Mouse (Mus musculus): ENCODE measurements around the gene Olfr606. TPM values are rescaled to one million over a fixed set of nuclear protein-coding genes. Genes with fewer than 3 reads are reported as not detected.
"Not testable (repeated sequence)": the region's sequence is repeated elsewhere in the genome, so short reads cannot be mapped to it uniquely, and the experiment has no call there.

Gene Olfr606
- not detected in 2 replicates for polyA plus RNA-seq (2011; ENCODE audit: insufficient read depth, insufficient read length, low replicate concordance, missing spikeins)

DNA sequence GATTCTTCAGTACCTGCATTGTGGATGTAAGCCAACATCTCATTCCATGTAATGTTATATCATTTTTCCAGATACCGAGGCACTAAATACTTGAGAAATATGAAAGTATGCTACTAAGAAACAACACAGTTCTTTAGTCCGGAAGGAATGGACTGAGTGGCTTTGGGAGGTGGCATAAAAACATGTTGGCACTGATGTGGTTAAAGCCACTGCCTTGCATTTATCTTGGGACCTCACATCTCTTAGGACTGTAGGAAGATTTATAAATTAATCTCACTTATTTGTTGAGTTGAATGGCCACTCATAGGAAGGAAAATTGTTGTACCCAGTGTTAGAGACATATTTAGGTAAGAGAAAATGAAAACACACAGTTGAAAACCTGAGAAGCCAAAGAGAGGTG lies at the start of gene Olfr606:
Gene Olfr606 (plus strand): TSS at position 301 of the 400 bp plus-strand sequence.
- H3K27ac ChIP-seq (ENCODE audit: control insufficient read depth, insufficient read depth, low read depth, low read length, poor library complexity) = no peak within 1 kb of the TSS
- H3K4me3 ChIP-seq (replicated peaks; ENCODE audit: control insufficient read depth, low read depth, low read length) = no peak within 1 kb of the TSS
- H3K4me1 ChIP-seq (ENCODE audit: control insufficient read depth, insufficient read depth, low read length) = no peaks in the 10 kb centered on the region
- 84% methylated on average over 2 of the region's 2 CpGs for WGBS
- TF ChIP-seq CTCF (IDR thresholded peaks at IDR 0.05; ENCODE audit: control insufficient read depth, insufficient read depth, low read length) = no peak

DNA sequence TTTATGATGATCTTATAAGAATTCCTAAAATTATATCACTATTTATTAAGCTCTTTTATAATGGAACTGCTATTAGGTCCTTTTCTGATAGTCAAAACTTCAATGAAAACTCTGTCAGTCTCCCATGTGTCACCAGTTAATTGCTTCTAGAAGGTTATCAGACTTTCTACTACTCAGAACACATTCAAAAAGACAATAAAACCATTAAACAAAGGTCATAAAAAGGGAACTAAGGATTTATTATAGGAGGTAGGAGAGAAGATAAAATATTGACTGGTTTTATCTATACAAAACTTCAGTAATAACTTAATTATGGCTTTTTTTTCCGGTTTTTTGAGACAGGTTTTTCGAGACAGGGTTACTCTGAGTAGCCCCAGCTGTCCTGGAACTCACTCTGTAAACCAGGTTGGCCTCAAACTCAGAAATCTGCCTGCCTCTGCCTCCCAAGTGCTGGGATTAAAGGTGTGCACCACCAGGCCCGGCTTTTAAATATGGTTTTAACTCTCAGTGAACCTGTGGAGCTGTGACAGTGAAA lies 42.3 kb upstream of the Olfr606 start:
- 56% methylated on average over 3 of the region's 3 CpGs for WGBS
- not testable (repeated sequence) for H3K4me3 ChIP-seq (replicated peaks; ENCODE audit: control insufficient read depth, low read depth, low read length)

DNA sequence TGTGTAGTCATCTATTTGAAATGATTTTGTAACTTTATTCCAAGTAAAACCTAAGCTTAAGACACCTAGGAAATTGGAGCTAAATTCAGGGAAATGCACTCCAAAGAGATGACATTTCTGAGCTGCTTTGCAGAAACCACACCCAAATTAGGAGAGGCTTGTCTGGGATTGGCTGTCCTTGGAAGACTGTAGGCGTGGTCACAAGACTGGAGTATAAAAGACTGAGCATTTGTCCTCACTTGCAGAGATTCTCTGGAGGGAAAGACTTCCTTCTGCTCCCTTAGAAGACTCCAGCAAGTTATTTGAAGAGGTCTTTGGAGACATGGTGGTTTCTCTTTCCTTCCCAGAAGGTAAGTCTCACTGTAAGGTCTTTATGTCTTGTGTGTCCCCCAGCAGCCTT lies 34.1 kb upstream of the Olfr606 start, which contains the start of gene Usp17lc:
Gene Usp17lc (plus strand): TSS at position 301 of the 400 bp plus-strand sequence.
- not testable (repeated sequence) for H3K27ac ChIP-seq (ENCODE audit: control insufficient read depth, insufficient read depth, low read depth, low read length, poor library complexity); H3K4me3 ChIP-seq (replicated peaks; ENCODE audit: control insufficient read depth, low read depth, low read length); H3K4me1 ChIP-seq (ENCODE audit: control insufficient read depth, insufficient read depth, low read length)
- WGBS = 60% methylated on average over 1 of the region's 1 CpGs

More for the DNA sequence above, 42.3 kb upstream of the Olfr606 start:
- not testable (repeated sequence) for H3K4me1 ChIP-seq (ENCODE audit: control insufficient read depth, insufficient read depth, low read length); H3K27ac ChIP-seq (ENCODE audit: control insufficient read depth, insufficient read depth, low read depth, low read length, poor library complexity)

DNA sequence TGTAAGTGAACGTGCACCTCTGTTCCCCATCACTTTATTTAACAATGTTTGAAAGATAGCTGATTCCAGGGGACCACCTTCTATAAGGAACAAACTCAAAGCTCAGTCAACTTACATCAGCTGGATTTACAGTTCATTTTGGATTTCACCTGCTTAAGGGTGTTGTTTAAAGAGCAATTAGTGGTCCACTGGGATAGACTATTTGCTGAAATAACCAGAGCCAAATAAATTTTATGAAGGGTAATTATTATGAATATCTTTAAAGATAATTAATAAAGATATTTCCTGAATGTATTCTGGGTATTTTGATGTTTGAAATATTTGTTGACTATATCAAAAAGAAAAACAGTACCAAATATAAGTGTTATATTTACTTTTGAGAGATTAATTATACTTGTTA lies 3.5 kb upstream of the Olfr606 start, which contains the start of gene Olfr605:
Gene Olfr605 (minus strand): TSS at position 101 of the 400 bp plus-strand sequence.
- Histone ChIP-seq H3K4me1 (ENCODE audit: control insufficient read depth, insufficient read depth, low read length) (no peaks in the 10 kb centered on the region), H3K4me3 (replicated peaks; ENCODE audit: control insufficient read depth, low read depth, low read length) (no peak within 1 kb of the TSS), H3K27ac (ENCODE audit: control insufficient read depth, insufficient read depth, low read depth, low read length, poor library complexity) (no peak within 1 kb of the TSS)
- TF ChIP-seq CTCF (IDR thresholded peaks at IDR 0.05; ENCODE audit: control insufficient read depth, insufficient read depth, low read length) (no peak), POLR2A (IDR thresholded peaks at IDR 0.05; ENCODE audit: borderline replicate concordance, control insufficient read depth, low read depth, low read length) (no peak)
- 81% methylated on average over 1 of the region's 1 CpGs for WGBS

DNA sequence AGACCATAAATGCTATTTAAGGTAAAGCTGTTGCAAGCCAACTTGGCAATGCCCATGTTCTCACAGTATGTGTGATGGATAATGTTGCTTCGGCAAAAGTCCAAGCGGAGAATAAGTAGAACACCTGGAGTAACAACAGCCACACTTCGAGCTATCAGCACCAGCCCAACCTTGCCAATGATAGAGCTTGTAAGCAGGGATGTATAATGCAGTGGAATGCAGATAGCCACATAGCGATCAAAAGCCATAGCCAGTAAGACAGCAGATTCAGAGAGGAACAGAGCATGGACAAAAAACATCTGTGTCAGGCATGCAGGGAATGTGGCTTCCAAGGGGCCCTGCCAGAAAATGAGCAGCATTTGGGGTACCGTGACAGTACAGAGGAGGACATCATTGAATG lies 11.7 kb downstream of the Olfr606 start:
- no peaks in the 10 kb centered on the region for H3K4me1 ChIP-seq (ENCODE audit: control insufficient read depth, insufficient read depth, low read length)
- no peak for TF ChIP-seq POLR2A (IDR thresholded peaks at IDR 0.05; ENCODE audit: borderline replicate concordance, control insufficient read depth, low read depth, low read length)
- TF ChIP-seq CTCF (IDR thresholded peaks at IDR 0.05; ENCODE audit: control insufficient read depth, insufficient read depth, low read length) = no peak
- H3K27ac ChIP-seq (ENCODE audit: control insufficient read depth, insufficient read depth, low read depth, low read length, poor library complexity) = no peak overlapping the region
- WGBS = 81% methylated on average over 5 of the region's 5 CpGs
- no peak overlapping the region for H3K4me3 ChIP-seq (replicated peaks; ENCODE audit: control insufficient read depth, low read depth, low read length)

DNA sequence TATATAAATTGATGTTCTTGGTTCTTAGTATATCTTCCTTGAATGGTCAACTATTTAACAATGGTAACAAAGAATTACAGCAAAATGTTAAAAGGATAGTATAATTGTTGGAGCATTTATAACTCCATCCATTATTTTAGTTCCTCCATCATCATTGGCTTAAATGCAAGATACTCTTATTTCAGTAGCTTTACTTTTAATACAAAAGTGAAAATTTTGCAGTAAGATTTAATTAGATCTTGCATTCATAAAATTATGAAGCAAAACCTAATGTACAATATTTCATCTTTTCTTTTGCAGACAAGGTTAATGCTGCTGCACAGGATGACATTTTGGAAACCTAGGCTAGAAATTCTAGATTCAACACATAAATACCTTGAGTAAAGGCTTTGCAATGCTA lies 20.7 kb downstream of the Olfr606 start, which contains the start of gene Olfr608:
Gene Olfr608 (plus strand): TSS at position 301 of the 400 bp plus-strand sequence.
- TF ChIP-seq POLR2A (IDR thresholded peaks at IDR 0.05; ENCODE audit: borderline replicate concordance, control insufficient read depth, low read depth, low read length) (no peak), CTCF (IDR thresholded peaks at IDR 0.05; ENCODE audit: control insufficient read depth, insufficient read depth, low read length) (no peak)
- no peaks in the 10 kb centered on the region for H3K4me1 ChIP-seq (ENCODE audit: control insufficient read depth, insufficient read depth, low read length)
- H3K27ac ChIP-seq (ENCODE audit: control insufficient read depth, insufficient read depth, low read depth, low read length, poor library complexity) = no peak within 1 kb of the TSS
- H3K4me3 ChIP-seq (replicated peaks; ENCODE audit: control insufficient read depth, low read depth, low read length) = no peak within 1 kb of the TSS

DNA sequence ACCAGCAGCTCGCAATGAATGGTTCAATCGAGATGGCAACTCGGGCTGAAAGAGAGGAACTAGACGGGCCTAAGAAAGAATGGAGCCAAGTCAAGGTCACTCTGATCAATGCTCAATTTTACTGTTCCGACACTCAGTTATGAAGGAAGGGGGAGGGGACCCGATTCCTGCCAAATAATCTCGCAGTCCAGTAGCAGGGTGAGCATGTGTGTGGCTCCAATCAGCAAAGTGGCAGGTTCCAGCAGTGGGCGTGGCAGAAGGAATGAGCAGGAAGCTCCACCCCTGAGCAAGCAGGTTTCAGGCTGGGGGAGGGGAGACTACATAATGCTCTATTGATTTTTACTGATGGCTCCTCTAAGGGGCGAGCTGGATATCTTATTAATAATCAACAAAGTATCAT lies 28.3 kb downstream of the Olfr606 start:
- H3K27ac ChIP-seq (ENCODE audit: control insufficient read depth, insufficient read depth, low read depth, low read length, poor library complexity) = not testable (repeated sequence)
- 82% methylated on average over 9 of the region's 9 CpGs for WGBS

DNA sequence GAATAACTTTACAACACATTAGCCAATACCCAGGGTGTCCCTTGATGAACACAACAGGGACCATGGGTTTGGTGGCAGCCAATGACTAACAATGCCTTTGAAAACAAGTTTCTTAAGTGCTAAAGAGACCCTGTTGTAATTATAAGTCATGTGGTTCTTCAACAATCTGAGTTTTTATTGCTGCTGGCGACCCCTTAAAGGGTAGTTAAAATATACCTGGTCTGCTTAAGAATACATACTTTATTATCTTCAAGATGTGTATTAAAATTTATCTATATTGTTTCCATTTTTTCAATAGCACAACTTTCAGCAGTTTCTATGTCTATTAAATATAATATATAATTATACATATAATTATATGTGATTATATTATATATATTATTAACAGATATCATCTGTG lies 49.1 kb downstream of the Olfr606 start, which contains the start of gene Olfr609:
Gene Olfr609 (minus strand): TSS at position 101 of the 400 bp plus-strand sequence.
- 64% methylated on average over 1 of the region's 1 CpGs for WGBS
- no peak within 1 kb of the TSS for H3K27ac ChIP-seq (ENCODE audit: control insufficient read depth, insufficient read depth, low read depth, low read length, poor library complexity)
- TF ChIP-seq CTCF (IDR thresholded peaks at IDR 0.05; ENCODE audit: control insufficient read depth, insufficient read depth, low read length) (no peak), POLR2A (IDR thresholded peaks at IDR 0.05; ENCODE audit: borderline replicate concordance, control insufficient read depth, low read depth, low read length) (no peak)
- H3K4me1 ChIP-seq (ENCODE audit: control insufficient read depth, insufficient read depth, low read length) = no peaks in the 10 kb centered on the region
- no peak within 1 kb of the TSS for H3K4me3 ChIP-seq (replicated peaks; ENCODE audit: control insufficient read depth, low read depth, low read length)

More for the DNA sequence above, 28.3 kb downstream of the Olfr606 start:
- H3K4me1 ChIP-seq (ENCODE audit: control insufficient read depth, insufficient read depth, low read length); H3K4me3 ChIP-seq (replicated peaks; ENCODE audit: control insufficient read depth, low read depth, low read length): not testable (repeated sequence)

Other genes starting within 250 kb of the Olfr606 start
- not detected in 2 replicates for gene Olfr593, start 237.2 kb upstream of the Olfr606 start, polyA plus RNA-seq (2011; ENCODE audit: insufficient read depth, insufficient read length, low replicate concordance, missing spikeins)
- not detected in 2 replicates for gene Olfr594, start 232.1 kb upstream of the Olfr606 start, polyA plus RNA-seq (2011; ENCODE audit: insufficient read depth, insufficient read length, low replicate concordance, missing spikeins)
- gene Usp17ld, start 196.5 kb upstream of the Olfr606 start, polyA plus RNA-seq (2011; ENCODE audit: insufficient read depth, insufficient read length, low replicate concordance, missing spikeins) = not detected in 2 replicates
- not detected in 2 replicates for gene Olfr596, start 143.4 kb upstream of the Olfr606 start, polyA plus RNA-seq (2011; ENCODE audit: insufficient read depth, insufficient read length, low replicate concordance, missing spikeins)
- not detected in 2 replicates for gene Olfr597, start 132.7 kb upstream of the Olfr606 start, polyA plus RNA-seq (2011; ENCODE audit: insufficient read depth, insufficient read length, low replicate concordance, missing spikeins)
- not detected in 2 replicates for gene Olfr598, start 125.5 kb upstream of the Olfr606 start, polyA plus RNA-seq (2011; ENCODE audit: insufficient read depth, insufficient read length, low replicate concordance, missing spikeins)
- not detected in 2 replicates for gene Olfr599, start 113.1 kb upstream of the Olfr606 start, polyA plus RNA-seq (2011; ENCODE audit: insufficient read depth, insufficient read length, low replicate concordance, missing spikeins)
- not detected in 2 replicates for gene Olfr600, start 99.4 kb upstream of the Olfr606 start, polyA plus RNA-seq (2011; ENCODE audit: insufficient read depth, insufficient read length, low replicate concordance, missing spikeins)
- gene Olfr601, start 86.4 kb upstream of the Olfr606 start, polyA plus RNA-seq (2011; ENCODE audit: insufficient read depth, insufficient read length, low replicate concordance, missing spikeins) = not detected in 2 replicates
- gene Olfr603, start 62.9 kb upstream of the Olfr606 start, polyA plus RNA-seq (2011; ENCODE audit: insufficient read depth, insufficient read length, low replicate concordance, missing spikeins) = not detected in 2 replicates
- gene Usp17lc, start 34.0 kb upstream of the Olfr606 start, polyA plus RNA-seq (2011; ENCODE audit: insufficient read depth, insufficient read length, low replicate concordance, missing spikeins) = not detected in 2 replicates
- gene Olfr605, start 3.6 kb upstream of the Olfr606 start, polyA plus RNA-seq (2011; ENCODE audit: insufficient read depth, insufficient read length, low replicate concordance, missing spikeins) = not detected in 2 replicates
- gene Olfr607, start 15.1 kb downstream of the Olfr606 start, polyA plus RNA-seq (2011; ENCODE audit: insufficient read depth, insufficient read length, low replicate concordance, missing spikeins) = 0.70 TPM in 1 of 2 replicates, not detected in the other
- not detected in 2 replicates for gene Olfr608, start 20.8 kb downstream of the Olfr606 start, polyA plus RNA-seq (2011; ENCODE audit: insufficient read depth, insufficient read length, low replicate concordance, missing spikeins)
- not detected in 2 replicates for gene Olfr609, start 49.0 kb downstream of the Olfr606 start, polyA plus RNA-seq (2011; ENCODE audit: insufficient read depth, insufficient read length, low replicate concordance, missing spikeins)
- not detected in 2 replicates for gene Olfr610, start 63.1 kb downstream of the Olfr606 start, polyA plus RNA-seq (2011; ENCODE audit: insufficient read depth, insufficient read length, low replicate concordance, missing spikeins)
- gene Olfr611, start 71.8 kb downstream of the Olfr606 start, polyA plus RNA-seq (2011; ENCODE audit: insufficient read depth, insufficient read length, low replicate concordance, missing spikeins) = not detected in 2 replicates
- not detected in 2 replicates for gene Olfr612, start 93.7 kb downstream of the Olfr606 start, polyA plus RNA-seq (2011; ENCODE audit: insufficient read depth, insufficient read length, low replicate concordance, missing spikeins)
- gene Olfr613, start 99.0 kb downstream of the Olfr606 start, polyA plus RNA-seq (2011; ENCODE audit: insufficient read depth, insufficient read length, low replicate concordance, missing spikeins) = not detected in 2 replicates
- gene Olfr615, start 107.0 kb downstream of the Olfr606 start, polyA plus RNA-seq (2011; ENCODE audit: insufficient read depth, insufficient read length, low replicate concordance, missing spikeins) = not detected in 2 replicates
- not detected in 2 replicates for gene Olfr616, start 120.1 kb downstream of the Olfr606 start, polyA plus RNA-seq (2011; ENCODE audit: insufficient read depth, insufficient read length, low replicate concordance, missing spikeins)
- not detected in 2 replicates for gene Olfr617, start 124.0 kb downstream of the Olfr606 start, polyA plus RNA-seq (2011; ENCODE audit: insufficient read depth, insufficient read length, low replicate concordance, missing spikeins)
- not detected in 2 replicates for gene Olfr618, start 141.1 kb downstream of the Olfr606 start, polyA plus RNA-seq (2011; ENCODE audit: insufficient read depth, insufficient read length, low replicate concordance, missing spikeins)
- gene Olfr619, start 151.5 kb downstream of the Olfr606 start, polyA plus RNA-seq (2011; ENCODE audit: insufficient read depth, insufficient read length, low replicate concordance, missing spikeins) = not detected in 2 replicates
- 0.68 and 2.1 TPM in 2 replicates for gene Olfr620, start 163.5 kb downstream of the Olfr606 start, polyA plus RNA-seq (2011; ENCODE audit: insufficient read depth, insufficient read length, low replicate concordance, missing spikeins)
- not detected in 2 replicates for gene Olfr622, start 193.7 kb downstream of the Olfr606 start, polyA plus RNA-seq (2011; ENCODE audit: insufficient read depth, insufficient read length, low replicate concordance, missing spikeins)
- gene Olfr623, start 214.7 kb downstream of the Olfr606 start, polyA plus RNA-seq (2011; ENCODE audit: insufficient read depth, insufficient read length, low replicate concordance, missing spikeins) = not detected in 2 replicates
- 0.25 and 0.45 TPM in 2 replicates for gene Olfr624, start 222.1 kb downstream of the Olfr606 start, polyA plus RNA-seq (2011; ENCODE audit: insufficient read depth, insufficient read length, low replicate concordance, missing spikeins)
- not detected in 2 replicates for gene Olfr625-ps1, start 233.7 kb downstream of the Olfr606 start, polyA plus RNA-seq (2011; ENCODE audit: insufficient read depth, insufficient read length, low replicate concordance, missing spikeins)

All from bone marrow, adult 2 months (tissue).